Mouse (Mus musculus) Patski (cell line): ENCODE measurements at regions not wholly inside any gene's neighbourhood (a gene's known extent, or its start where the extent isn't known, plus 50 kb on each side); places are given as distances from the start of the nearest gene placed in this dataset.

Experiments used
- ATAC-seq: fragments of 100-300 bp; one replicate; pipeline ENCODE4 v1.8.0; 2021
- CTCF ChIA-PET: fragments of 350-600 bp; sonication (Branson Sonifier 250); formaldehyde crosslinking; loops from one replicate; lab custom pipeline; 2022; ENCODE audit warnings: inconsistent platforms; lab: Charles Lee
- POLR2A ChIA-PET: fragments of 350-600 bp; sonication (Branson Sonifier 250); formaldehyde crosslinking; loops from one replicate; lab custom pipeline; 2022; ENCODE audit warnings: antibody characterized with exemption, inconsistent platforms; lab: Charles Lee
- DNase-seq: peaks from one replicate; pipeline ENCODE4 v3.0.0-alpha.2; 2011; ENCODE audit warnings: low read depth, low spot score
- H3K27me3 ChIP-seq: fragments of 371-371 bp; one replicate; pipeline ENCODE4 v1.5.1; 2021
- CTCF ChIP-seq: fragments of 100-300 bp; IDR thresholded peaks from one replicate; pipeline ENCODE4 v1.5.1; 2021
- in situ Hi-C: fragments of 300-500 bp; cut with MboI; formaldehyde crosslinking; loops from 3 replicates; pipeline ENCODE4 v1.11.1; 2018; ENCODE audit warnings: low pct_unique_long_range_greater_than_20kb, mixed read lengths

- in situ Hi-C loops, result no loop called here
- ATAC-seq (no peak), DNase-seq (no peak)
- H3K27me3 ChIP-seq, result no peaks in the 10 kb centered on the region
- ChIA-PET CTCF (interaction anchor here (2.8 kb wide), 1 partner anchor 17 kb away, joined by 8 read pairs; no protein-coding TSS in a partner anchor), POLR2A (no interaction called here)
- no peak for TF ChIP-seq CTCF
Measured at GRCm38 (mm10) chr9:6609284-6609627, 339.6 kb upstream of the Ddi1 start.

- CTCF ChIA-PET, result interaction anchor here (2.8 kb wide), 1 partner anchor 18 kb away, joined by 8 read pairs; no protein-coding TSS in a partner anchor
- POLR2A ChIA-PET, result no interaction called here
- no peak for ATAC-seq
- H3K27me3 ChIP-seq, result no peaks in the 10 kb centered on the region
- in situ Hi-C loops, result no loop called here
- no peak for TF ChIP-seq CTCF
- peak; percentile 13 for DNase-seq
Measured at GRCm38 (mm10) chr9:6608428-6609283, 339.0 kb upstream of the Ddi1 start.
